Mouse (Mus musculus) stomach, postnatal 0 days (tissue): Measurements from ENCODE around the gene Tmem92. TPM values are rescaled to one million over a fixed set of nuclear protein-coding genes. Genes with fewer than 3 reads are reported as not detected.

Source experiments
- ATAC-seq: fragments of 200-750 bp; cut with Nextera tagmentation; 2 replicates; pipeline ENCODE4 v1.8.0; 2017; ENCODE audit not compliant: low FRiP score, low TSS enrichment
- DNase-seq: peaks from one replicate; pipeline ENCODE4 v3.0.0-alpha.2; 2016; ENCODE audit warnings: low spot score
- H3K27ac ChIP-seq: fragments of 300-500 bp; sonication (generic); replicated peaks from 2 replicates; pipeline ENCODE4 v1.5.1; 2014; ENCODE audit warnings: mild to moderate bottlenecking, control low read depth
- H3K27me3 ChIP-seq: fragments of 300-500 bp; sonication (generic); 2 replicates; pipeline ENCODE4 v1.6.1; 2014; ENCODE audit warnings: low read length; ENCODE audit not compliant: control insufficient read depth, insufficient read depth
- H3K36me3 ChIP-seq: fragments of 300-500 bp; sonication (generic); 2 replicates; pipeline ENCODE4 v1.6.1; 2014; ENCODE audit warnings: low read length, mixed read lengths; ENCODE audit not compliant: control insufficient read depth, insufficient read depth
- H3K4me1 ChIP-seq: fragments of 300-500 bp; sonication (generic); replicated peaks from 2 replicates; pipeline ENCODE4 v1.6.1; 2014; ENCODE audit warnings: antibody characterized with exemption; ENCODE audit not compliant: control insufficient read depth, insufficient read depth
- H3K4me2 ChIP-seq: fragments of 300-500 bp; sonication (generic); replicated peaks from 2 replicates; pipeline ENCODE4 v1.6.1; 2014; ENCODE audit warnings: low read depth, mild to moderate bottlenecking, control low read depth, moderate library complexity
- H3K4me3 ChIP-seq: fragments of 300-500 bp; sonication (generic); 2 replicates; pipeline ENCODE4 v1.5.1; 2014; ENCODE audit warnings: low read depth, low read length, control low read depth
- H3K9ac ChIP-seq: fragments of 300-500 bp; sonication (generic); 2 replicates; pipeline ENCODE4 v1.6.1; 2014; ENCODE audit warnings: mild to moderate bottlenecking, low read length, control low read depth, mixed read lengths
- H3K9me3 ChIP-seq: fragments of 300-500 bp; sonication (generic); 2 replicates; pipeline ENCODE4 v1.6.1; 2016; ENCODE audit warnings: low read length; ENCODE audit not compliant: control insufficient read depth
- CTCF ChIP-seq: IDR thresholded peaks from 2 replicates; pipeline ENCODE4 v1.5.1; 2016; ENCODE audit warnings: antibody characterized with exemption, low read depth, mild to moderate bottlenecking, moderate library complexity
- EP300 ChIP-seq: optimal IDR thresholded peaks from 2 replicates; pipeline ENCODE3; 2016; ENCODE audit warnings: antibody characterized with exemption
- WGBS: fragments of 180-500 bp; shearing (Covaris S2); extraction: QIAGEN DNeasy Blood & Tissue Kit; methylation state at CpG from one replicate; pipeline ENCODE4 v1.1.7; 2014; 5-methylcytosine and 5-hydroxymethylcytosine counted together
- polyA plus RNA-seq: library from polyadenylated mRNA; unstranded; fragments of >200 nt; fragmentation: Nextera tagmentation; extraction: Ambion mirVana; gene quantifications from 2 replicates; pipeline ENCODE4 v1.2.1, GENCODE M21; 2015

The Tmem92 gene
- polyA plus RNA-seq, 1 experiment from 2014 or later: not detected

DNA sequence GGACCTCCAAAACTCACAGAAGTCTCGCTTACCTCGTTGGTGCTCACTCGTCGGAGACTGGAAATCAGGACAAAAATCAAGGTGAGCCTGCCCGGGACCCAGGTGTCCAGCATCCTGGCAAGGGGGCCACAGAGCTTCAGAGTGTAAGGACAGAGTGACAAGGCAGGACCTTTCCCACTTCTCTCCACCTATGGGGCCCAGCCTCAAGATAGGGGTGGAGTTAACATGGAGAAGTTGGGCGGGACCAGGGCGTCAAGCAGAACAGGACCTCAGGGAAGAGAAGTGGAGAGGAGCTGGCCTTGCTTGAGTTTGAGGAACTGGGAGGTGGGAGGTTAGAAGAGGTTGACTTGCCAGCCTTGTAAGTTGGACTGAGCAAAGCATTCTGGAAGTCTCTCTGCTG, 21.7 kb downstream of the Tmem92 start:
- Histone ChIP-seq H3K4me3 (no peak overlapping the region), H3K36me3 (no peaks in the 10 kb centered on the region), H3K27ac (peak overlapping the region; percentile 58; the same call in 1 of the 2 replicates), H3K9ac (no peak overlapping the region), H3K27me3 (no peaks in the 10 kb centered on the region), H3K9me3 (no peaks in the 10 kb centered on the region), H3K4me2 (no peak overlapping the region), H3K4me1 (no peaks in the 10 kb centered on the region)
- no peak for TF ChIP-seq EP300
- TF ChIP-seq CTCF: no peak
- WGBS: 74% methylated on average over 7 of the region's 7 CpGs
- DNase-seq (peak; percentile 28), ATAC-seq (0 out of 2 replicates have a peak, but pooled peaks have one; percentile 29)

DNA sequence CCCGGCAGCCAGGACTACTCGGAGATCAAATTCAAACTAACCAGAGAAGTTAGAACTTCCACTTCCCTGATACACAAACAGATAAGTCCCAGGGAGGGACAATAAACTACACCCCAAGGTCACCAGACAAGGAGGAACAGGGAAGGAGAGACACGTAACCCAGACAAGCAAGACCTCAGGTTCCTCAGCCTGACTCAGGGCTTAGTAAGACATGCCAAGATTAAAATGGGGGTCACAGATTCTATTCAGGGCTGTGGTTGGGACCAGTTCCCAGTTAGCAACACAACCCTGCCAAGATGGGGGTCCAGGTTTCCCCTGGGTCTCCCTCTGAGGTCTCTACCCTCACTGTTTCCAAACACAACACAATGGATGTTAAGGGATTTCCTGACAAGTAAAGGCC, 22.1 kb downstream of the Tmem92 start:
- H3K27ac ChIP-seq: peak overlapping the region; percentile 58; the same call in 1 of the 2 replicates
- no peaks in the 10 kb centered on the region for H3K36me3 ChIP-seq
- 54% methylated on average over 3 of the region's 3 CpGs for WGBS
- DNase-seq (peak; percentile 34), ATAC-seq (peak; percentile 69)
- no peaks in the 10 kb centered on the region for H3K4me1 ChIP-seq
- H3K4me2 ChIP-seq: no peak overlapping the region
- H3K4me3 ChIP-seq: no peak overlapping the region
- no peaks in the 10 kb centered on the region for H3K9me3 ChIP-seq
- H3K9ac ChIP-seq: no peak overlapping the region
- TF ChIP-seq CTCF (no peak), EP300 (no peak)
- H3K27me3 ChIP-seq: no peaks in the 10 kb centered on the region

DNA sequence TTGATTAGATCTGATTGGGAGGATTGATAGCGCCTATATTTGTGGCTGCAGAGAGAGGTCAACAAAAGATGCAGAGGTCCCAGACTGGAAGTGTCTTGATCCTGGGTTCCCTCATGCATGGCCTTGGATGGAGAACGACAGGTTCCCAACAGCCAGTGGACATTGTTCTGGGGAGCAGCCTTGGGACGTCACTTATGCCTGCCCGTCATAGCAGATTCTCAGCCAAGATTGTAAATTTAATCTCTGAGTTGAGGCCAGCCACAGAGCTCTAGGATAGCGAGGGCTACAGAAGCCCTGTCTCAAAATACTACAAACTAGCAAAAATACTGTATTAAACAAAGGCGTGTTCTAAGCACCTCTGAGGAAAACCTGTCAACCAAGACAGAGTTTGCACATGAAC, 22.6 kb downstream of the Tmem92 start:
- Histone ChIP-seq H3K9me3 (no peaks in the 10 kb centered on the region), H3K36me3 (no peaks in the 10 kb centered on the region), H3K27me3 (no peaks in the 10 kb centered on the region), H3K27ac (no peak overlapping the region), H3K9ac (no peak overlapping the region), H3K4me2 (no peak overlapping the region), H3K4me1 (no peaks in the 10 kb centered on the region), H3K4me3 (no peak overlapping the region)
- TF ChIP-seq EP300: no peak
- no peak for TF ChIP-seq CTCF
- ATAC-seq (no peak), DNase-seq (no peak)
- WGBS: 62% methylated on average over 6 of the region's 6 CpGs

DNA sequence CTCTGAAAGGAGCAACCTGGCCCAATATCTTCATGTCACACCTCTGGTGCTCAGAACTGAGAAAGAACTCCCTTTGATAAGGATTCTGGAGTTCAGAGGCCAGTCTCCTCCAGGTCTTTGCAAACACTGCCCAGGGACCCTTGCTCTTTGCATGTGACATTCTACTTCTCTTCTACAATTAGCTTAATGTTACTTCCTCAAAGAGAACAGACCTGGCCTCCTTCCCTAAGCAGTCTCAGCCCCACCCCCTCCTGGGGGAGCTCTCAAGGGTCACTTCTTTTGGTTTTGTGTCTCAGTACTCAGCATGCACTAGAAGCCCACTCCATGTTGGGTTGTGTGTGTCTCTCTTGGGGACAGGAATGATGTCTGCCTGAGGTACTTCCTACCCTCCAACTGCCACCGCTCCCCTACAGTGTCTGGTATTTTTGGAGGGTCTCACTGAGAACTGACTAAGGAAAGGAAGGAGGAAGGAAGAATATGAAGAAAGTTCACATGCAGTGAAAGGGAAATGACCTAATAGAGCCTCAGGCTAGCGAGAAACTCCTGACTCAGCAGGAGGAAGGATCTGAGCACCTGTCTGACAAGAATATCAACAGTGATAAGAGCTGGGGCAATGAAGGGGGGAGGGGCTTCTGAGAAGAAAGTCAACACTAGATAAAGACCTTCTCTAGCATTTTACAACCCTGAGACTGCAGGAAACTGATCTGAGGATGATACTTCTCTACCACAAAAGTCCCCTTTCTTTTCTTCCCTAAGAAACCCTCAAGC, 29.4 kb downstream of the Tmem92 start:
- no peaks in the 10 kb centered on the region for H3K4me1 ChIP-seq
- peak; percentile 18 for DNase-seq
- 39% methylated on average over 2 of the region's 2 CpGs for WGBS
- no peaks in the 10 kb centered on the region for H3K36me3 ChIP-seq
- TF ChIP-seq EP300 (no peak), CTCF (no peak)
- no peak overlapping the region for H3K27ac ChIP-seq
- no peaks in the 10 kb centered on the region for H3K27me3 ChIP-seq
- no peak overlapping the region for H3K4me2 ChIP-seq
- ATAC-seq: peak; percentile 21; the same call in 1 of the 2 replicates
- no peak overlapping the region for H3K4me3 ChIP-seq
- no peaks in the 10 kb centered on the region for H3K9me3 ChIP-seq
- H3K9ac ChIP-seq: no peak overlapping the region

DNA sequence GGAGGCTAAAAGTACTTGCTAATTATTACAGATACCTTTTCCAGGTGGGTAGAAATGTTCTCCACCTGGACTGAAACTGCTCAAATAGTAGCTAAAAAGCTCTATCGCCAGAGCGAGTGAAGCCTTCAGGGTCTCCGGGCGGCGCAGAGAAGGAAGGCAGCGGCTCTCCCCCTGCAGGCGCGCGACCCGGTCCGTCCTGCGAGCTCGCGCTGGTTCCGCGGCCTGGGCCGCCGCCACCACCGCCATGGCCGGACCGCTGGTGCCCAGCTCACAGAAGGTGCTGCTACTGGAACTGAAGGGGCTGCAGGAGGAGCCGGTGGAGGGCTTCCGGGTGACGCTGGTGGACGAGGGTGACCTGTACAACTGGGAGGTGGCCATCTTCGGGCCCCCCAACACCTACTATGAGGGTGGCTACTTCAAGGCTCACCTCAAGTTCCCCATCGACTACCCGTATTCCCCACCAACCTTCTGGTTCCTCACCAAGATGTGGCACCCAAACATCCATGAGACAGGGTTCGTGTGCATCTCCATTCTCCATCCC, 40.7 kb downstream of the Tmem92 start, which contains the start of gene Cdc34b:
TSS of gene Cdc34b (plus strand) at position 51 of the 541 bp plus-strand sequence.
- Histone ChIP-seq H3K27me3 (no peaks in the 10 kb centered on the region), H3K4me2 (no peak within 1 kb of the TSS), H3K36me3 (no peaks in the 10 kb centered on the region), H3K27ac (no peak within 1 kb of the TSS), H3K9me3 (no peaks in the 10 kb centered on the region), H3K4me3 (no peak within 1 kb of the TSS), H3K9ac (no peak within 1 kb of the TSS), H3K4me1 (no peaks in the 10 kb centered on the region)
- DNase-seq (no peak), ATAC-seq (no peak)
- TF ChIP-seq CTCF: no peak
- TF ChIP-seq EP300: no peak
- 78% methylated on average over 28 of the region's 29 CpGs for WGBS

DNA sequence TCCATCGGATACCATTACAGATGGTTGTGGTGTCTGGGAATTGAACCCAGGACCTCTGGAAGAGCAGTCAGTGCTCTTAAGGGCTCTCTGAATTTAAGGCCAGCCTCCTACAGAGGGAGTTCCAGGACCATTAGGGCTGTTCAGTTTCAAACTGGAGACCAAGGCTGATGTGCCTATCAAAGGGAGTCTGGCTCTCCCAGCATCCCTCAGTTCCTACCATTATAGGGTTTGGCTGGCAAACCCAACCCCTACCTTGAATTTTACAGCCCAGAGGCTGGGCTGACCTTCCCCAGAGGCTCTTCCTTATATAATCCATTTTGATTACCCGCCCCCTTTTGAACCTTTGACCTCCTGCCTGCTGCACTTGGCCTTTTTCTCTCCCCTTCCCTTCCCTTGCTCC, 46.8 kb downstream of the Tmem92 start:
- H3K27me3 ChIP-seq: no peaks in the 10 kb centered on the region
- 63% methylated on average over 2 of the region's 2 CpGs for WGBS
- no peaks in the 10 kb centered on the region for H3K9me3 ChIP-seq
- no peak overlapping the region for H3K27ac ChIP-seq
- no peaks in the 10 kb centered on the region for H3K4me1 ChIP-seq
- no peak for ATAC-seq
- TF ChIP-seq EP300 (no peak), CTCF (no peak)
- H3K9ac ChIP-seq: no peak overlapping the region
- no peak overlapping the region for H3K4me2 ChIP-seq
- no peak overlapping the region for H3K4me3 ChIP-seq
- DNase-seq: no peak
- H3K36me3 ChIP-seq: no peaks in the 10 kb centered on the region
